Mouse (Mus musculus): ENCODE measurements at regions not wholly inside any gene's neighbourhood (a gene's known extent, or its start where the extent isn't known, plus 50 kb on each side); places are given as distances from the start of the nearest gene placed in this dataset.

- H3K36me3 ChIP-seq (ENCODE audit: control insufficient read depth): no peaks in the 10 kb centered on the region
- no peaks in the 10 kb centered on the region for H3K27me3 ChIP-seq (ENCODE audit: control insufficient read depth)
- H3K4me1 ChIP-seq (ENCODE audit: control insufficient read depth): no peaks in the 10 kb centered on the region
- H3K4me3 ChIP-seq (replicated peaks): no peak overlapping the region
- TF ChIP-seq GATA1 (IDR thresholded peaks at IDR 0.05; ENCODE audit: low read length) (no peak), TAL1 (IDR thresholded peaks at IDR 0.05; ENCODE audit: low read length) (no peak)
- peaks cover 12% of the 10 kb centered on the region for H3K9me3 ChIP-seq (ENCODE audit: control insufficient read depth, low read length)
These were observed 78.6 kb upstream of the Zfp64 start for GRCm38 (mm10) chr2:169033997-169034396.

- no peaks in the 10 kb centered on the region for H3K36me3 ChIP-seq (ENCODE audit: control insufficient read depth)
- peaks cover 15% of the 10 kb centered on the region for H3K9me3 ChIP-seq (ENCODE audit: control insufficient read depth, low read length)
- TF ChIP-seq GATA1 (IDR thresholded peaks at IDR 0.05; ENCODE audit: low read length) (no peak), TAL1 (IDR thresholded peaks at IDR 0.05; ENCODE audit: low read length) (no peak)
- no peaks in the 10 kb centered on the region for H3K27me3 ChIP-seq (ENCODE audit: control insufficient read depth)
- H3K4me1 ChIP-seq (ENCODE audit: control insufficient read depth): no peaks in the 10 kb centered on the region
- H3K4me3 ChIP-seq (replicated peaks): no peak overlapping the region
These were observed 77.8 kb upstream of the Zfp64 start for GRCm38 (mm10) chr2:169033181-169033580.

- H3K4me1 ChIP-seq (ENCODE audit: control insufficient read depth): no peaks in the 10 kb centered on the region
- H3K4me3 ChIP-seq (replicated peaks): no peak overlapping the region
- no peak for TF ChIP-seq TAL1 (IDR thresholded peaks at IDR 0.05; ENCODE audit: low read length)
- TF ChIP-seq GATA1 (IDR thresholded peaks at IDR 0.05; ENCODE audit: low read length): no peak
- peaks cover 39% of the 10 kb centered on the region for H3K9me3 ChIP-seq (ENCODE audit: control insufficient read depth, low read length)
- H3K27me3 ChIP-seq (ENCODE audit: control insufficient read depth): no peaks in the 10 kb centered on the region
- H3K36me3 ChIP-seq (ENCODE audit: control insufficient read depth): no peaks in the 10 kb centered on the region
These were observed 73.2 kb upstream of the Zfp64 start for GRCm38 (mm10) chr2:169028531-169029114.

GRCm38 (mm10) chr2:169019037-169019436 is 63.6 kb upstream of the Zfp64 start:
- no peak for TF ChIP-seq TAL1 (IDR thresholded peaks at IDR 0.05; ENCODE audit: low read length)
- TF ChIP-seq GATA1 (IDR thresholded peaks at IDR 0.05; ENCODE audit: low read length): no peak
- Histone ChIP-seq H3K27me3 (ENCODE audit: control insufficient read depth) (no peaks in the 10 kb centered on the region), H3K4me3 (replicated peaks) (no peak overlapping the region), H3K9me3 (ENCODE audit: control insufficient read depth, low read length) (peaks cover 25% of the 10 kb centered on the region), H3K4me1 (ENCODE audit: control insufficient read depth) (no peaks in the 10 kb centered on the region), H3K36me3 (ENCODE audit: control insufficient read depth) (no peaks in the 10 kb centered on the region)

GRCm38 (mm10) chr2:169010271-169010670 is 54.9 kb upstream of the Zfp64 start:
- Histone ChIP-seq H3K4me3 (replicated peaks) (no peak overlapping the region), H3K36me3 (ENCODE audit: control insufficient read depth) (no peaks in the 10 kb centered on the region), H3K9me3 (ENCODE audit: control insufficient read depth, low read length) (peaks cover 7% of the 10 kb centered on the region), H3K27me3 (ENCODE audit: control insufficient read depth) (peaks cover 4% of the 10 kb centered on the region), H3K4me1 (ENCODE audit: control insufficient read depth) (no peaks in the 10 kb centered on the region)
- TF ChIP-seq GATA1 (IDR thresholded peaks at IDR 0.05; ENCODE audit: low read length) (no peak), TAL1 (IDR thresholded peaks at IDR 0.05; ENCODE audit: low read length) (no peak)

- Histone ChIP-seq H3K36me3 (ENCODE audit: control insufficient read depth) (no peaks in the 10 kb centered on the region), H3K4me3 (replicated peaks) (no peak overlapping the region), H3K27me3 (ENCODE audit: control insufficient read depth) (peaks cover 4% of the 10 kb centered on the region), H3K4me1 (ENCODE audit: control insufficient read depth) (no peaks in the 10 kb centered on the region), H3K9me3 (ENCODE audit: control insufficient read depth, low read length) (peaks cover 8% of the 10 kb centered on the region; the same call in 1 of the 2 replicates)
- no peak for TF ChIP-seq GATA1 (IDR thresholded peaks at IDR 0.05; ENCODE audit: low read length)
- TF ChIP-seq TAL1 (IDR thresholded peaks at IDR 0.05; ENCODE audit: low read length): no peak
These were observed 53.4 kb upstream of the Zfp64 start for GRCm38 (mm10) chr2:169008756-169009155.

- no peaks in the 10 kb centered on the region for H3K36me3 ChIP-seq (ENCODE audit: control insufficient read depth)
These were observed 52.9 kb upstream of the Zfp64 start for GRCm38 (mm10) chr2:169008333-169008732.

GRCm38 (mm10) chr2:169006549-169006948 is 51.2 kb upstream of the Zfp64 start:
- H3K4me3 ChIP-seq (replicated peaks): no peak overlapping the region
- peaks cover 4% of the 10 kb centered on the region for H3K27me3 ChIP-seq (ENCODE audit: control insufficient read depth)
- H3K36me3 ChIP-seq (ENCODE audit: control insufficient read depth): no peaks in the 10 kb centered on the region
- no peaks in the 10 kb centered on the region for H3K4me1 ChIP-seq (ENCODE audit: control insufficient read depth)
- TF ChIP-seq GATA1 (IDR thresholded peaks at IDR 0.05; ENCODE audit: low read length): no peak
- no peak for TF ChIP-seq TAL1 (IDR thresholded peaks at IDR 0.05; ENCODE audit: low read length)
- peaks cover 8% of the 10 kb centered on the region; the same call in 1 of the 2 replicates for H3K9me3 ChIP-seq (ENCODE audit: control insufficient read depth, low read length)

More at GRCm38 (mm10) chr2:169008333-169008732, 52.9 kb upstream of the Zfp64 start:
- H3K4me1 ChIP-seq (ENCODE audit: control insufficient read depth): no peaks in the 10 kb centered on the region
- peaks cover 8% of the 10 kb centered on the region; the same call in 1 of the 2 replicates for H3K9me3 ChIP-seq (ENCODE audit: control insufficient read depth, low read length)
- no peak for TF ChIP-seq TAL1 (IDR thresholded peaks at IDR 0.05; ENCODE audit: low read length)
- no peak for TF ChIP-seq GATA1 (IDR thresholded peaks at IDR 0.05; ENCODE audit: low read length)
- H3K4me3 ChIP-seq (replicated peaks): no peak overlapping the region
- H3K27me3 ChIP-seq (ENCODE audit: control insufficient read depth): peaks cover 4% of the 10 kb centered on the region

GRCm38 (mm10) chr2:169005810-169006209 is 50.4 kb upstream of the Zfp64 start:
- H3K9me3 ChIP-seq (ENCODE audit: control insufficient read depth, low read length): peaks cover 8% of the 10 kb centered on the region; the same call in 1 of the 2 replicates
- H3K4me1 ChIP-seq (ENCODE audit: control insufficient read depth): no peaks in the 10 kb centered on the region
- H3K36me3 ChIP-seq (ENCODE audit: control insufficient read depth): no peaks in the 10 kb centered on the region
- no peak for TF ChIP-seq TAL1 (IDR thresholded peaks at IDR 0.05; ENCODE audit: low read length)
- TF ChIP-seq GATA1 (IDR thresholded peaks at IDR 0.05; ENCODE audit: low read length): no peak
- H3K4me3 ChIP-seq (replicated peaks): no peak overlapping the region
- H3K27me3 ChIP-seq (ENCODE audit: control insufficient read depth): peaks cover 4% of the 10 kb centered on the region

Data from erythroblast, embryonic 14.5 days (primary cell).